Mouse (Mus musculus): Measurements from ENCODE around the gene Shld2. TPM values are rescaled to one million over a fixed set of nuclear protein-coding genes. Genes with fewer than 3 reads are reported as not detected.

The Shld2 gene
- polyA plus RNA-seq, 1 experiment from 2014 or later: 10.1 TPM

DNA sequence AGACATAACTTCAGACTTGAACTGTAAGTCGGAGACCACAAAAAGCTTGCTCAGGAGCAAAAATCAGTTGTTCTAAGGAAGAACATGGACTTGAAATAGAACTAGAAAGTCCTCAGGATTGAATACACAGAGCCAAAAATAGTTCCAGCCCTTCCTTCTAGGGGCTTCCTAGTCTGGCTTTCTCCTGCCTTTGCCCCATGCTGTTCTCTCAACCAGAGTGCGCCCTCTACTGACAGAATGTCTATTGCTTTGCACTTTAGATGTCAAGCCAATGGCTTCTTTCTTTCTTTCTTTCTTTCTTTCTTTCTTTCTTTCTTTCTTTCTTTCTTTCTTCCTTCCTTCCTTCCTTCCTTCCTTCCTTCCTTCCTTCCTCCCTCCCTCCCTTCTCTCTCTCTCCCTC lies 101.6 kb downstream of the Shld2 start:
- WGBS: 53% methylated on average over 2 of the region's 2 CpGs
- no peak overlapping the region for H3K4me2 ChIP-seq (replicated peaks; ENCODE audit: low read depth, low read length)
- ATAC-seq (ENCODE audit: low FRiP score, low TSS enrichment): no peak
- H3K27me3 ChIP-seq (ENCODE audit: control insufficient read depth, insufficient read depth, low read length): no peaks in the 10 kb centered on the region; the same call in 1 of the 2 replicates
- no peak overlapping the region for H3K9ac ChIP-seq (ENCODE audit: low read depth, low read length)
- H3K36me3 ChIP-seq (ENCODE audit: control insufficient read depth, insufficient read depth, low read length): no peaks in the 10 kb centered on the region
- no peak overlapping the region for H3K4me3 ChIP-seq (ENCODE audit: low read length)
- no peak overlapping the region for H3K27ac ChIP-seq (ENCODE audit: low read depth, low read length)
- no peaks in the 10 kb centered on the region for H3K9me3 ChIP-seq (ENCODE audit: control insufficient read depth, low read length)
- H3K4me1 ChIP-seq (ENCODE audit: control insufficient read depth, insufficient read depth, low read length): no peaks in the 10 kb centered on the region

- no peak for ATAC-seq (ENCODE audit: low FRiP score, low TSS enrichment)
- Histone ChIP-seq H3K27ac (ENCODE audit: low read depth, low read length) (no peak overlapping the region), H3K4me2 (replicated peaks; ENCODE audit: low read depth, low read length) (no peak overlapping the region), H3K4me1 (ENCODE audit: control insufficient read depth, insufficient read depth, low read length) (no peaks in the 10 kb centered on the region), H3K4me3 (ENCODE audit: low read length) (no peak overlapping the region), H3K36me3 (ENCODE audit: control insufficient read depth, insufficient read depth, low read length) (no peaks in the 10 kb centered on the region), H3K27me3 (ENCODE audit: control insufficient read depth, insufficient read depth, low read length) (no peaks in the 10 kb centered on the region; the same call in 1 of the 2 replicates), H3K9me3 (ENCODE audit: control insufficient read depth, low read length) (no peaks in the 10 kb centered on the region), H3K9ac (ENCODE audit: low read depth, low read length) (no peak overlapping the region)
- 80% methylated on average over 6 of the region's 6 CpGs for WGBS
Observed at GRCm38 (mm10) chr14:34207996-34208395, 102.3 kb downstream of the Shld2 start.

DNA sequence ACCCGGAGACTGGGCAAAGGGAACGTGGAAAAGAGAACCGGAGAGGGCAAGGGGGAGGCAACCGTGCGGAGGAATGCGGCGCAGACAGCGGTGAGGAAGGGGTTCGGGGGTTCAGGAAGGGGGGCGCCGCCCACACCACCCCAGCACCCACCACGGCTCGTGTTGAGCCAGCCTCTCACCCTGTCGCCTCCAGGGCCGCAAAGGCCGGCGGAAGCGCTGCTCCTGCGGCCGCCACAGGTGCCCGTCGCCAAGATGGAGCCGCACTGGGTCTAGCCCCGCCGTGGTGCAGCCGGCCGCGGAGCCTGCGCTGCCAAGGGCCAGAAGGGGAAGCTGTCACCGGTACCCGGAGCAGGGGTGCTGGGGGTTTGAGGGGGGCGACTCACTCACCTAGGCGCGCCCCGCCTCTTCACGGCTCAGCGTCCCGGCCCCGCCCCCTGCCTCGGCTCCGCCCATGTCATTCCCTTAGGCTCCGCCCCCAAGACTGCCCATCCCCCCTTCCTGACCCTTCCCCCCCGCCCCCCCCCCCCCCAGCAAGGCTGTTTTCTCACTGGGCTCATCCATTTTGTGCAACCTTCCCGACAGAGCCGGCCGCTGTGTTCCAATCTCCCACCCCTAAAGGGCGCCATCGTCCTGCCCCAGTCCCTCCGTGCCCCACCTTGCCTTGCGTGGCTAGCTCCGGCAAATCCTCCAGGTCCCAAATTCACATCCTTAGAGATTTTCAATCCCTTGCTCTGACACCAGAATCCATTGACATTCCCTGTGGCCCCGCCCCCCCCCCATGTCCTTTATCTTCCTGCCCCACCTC lies 108.9 kb downstream of the Shld2 start, which contains the start of gene Gprin2:
Gene Gprin2 (minus strand): TSS at position 423 of the 805 bp plus-strand sequence.
- Histone ChIP-seq H3K4me3 (ENCODE audit: low read length) (peak within 1 kb of the TSS; percentile 60), H3K27ac (ENCODE audit: low read depth, low read length) (no peak within 1 kb of the TSS)

GRCm38 (mm10) chr14:34200738-34201230 lies 109.5 kb downstream of the Shld2 start:
- H3K4me1 ChIP-seq (ENCODE audit: control insufficient read depth, insufficient read depth, low read length): no peaks in the 10 kb centered on the region; the same call in 1 of the 2 replicates
- peak overlapping the region; percentile 60; the same call in 1 of the 2 replicates for H3K9ac ChIP-seq (ENCODE audit: low read depth, low read length)
- H3K27me3 ChIP-seq (ENCODE audit: control insufficient read depth, insufficient read depth, low read length): no peaks in the 10 kb centered on the region
- no peak overlapping the region for H3K27ac ChIP-seq (ENCODE audit: low read depth, low read length)
- H3K9me3 ChIP-seq (ENCODE audit: control insufficient read depth, low read length): no peaks in the 10 kb centered on the region
- WGBS: 2% methylated on average over 19 of the region's 19 CpGs
- H3K4me3 ChIP-seq (ENCODE audit: low read length): peak overlapping the region; percentile 60
- peak overlapping the region; percentile 87 for H3K4me2 ChIP-seq (replicated peaks; ENCODE audit: low read depth, low read length)
- H3K36me3 ChIP-seq (ENCODE audit: control insufficient read depth, insufficient read depth, low read length): no peaks in the 10 kb centered on the region
- ATAC-seq (ENCODE audit: low FRiP score, low TSS enrichment): peak; percentile 74

More for the DNA sequence above, 108.9 kb downstream of the Shld2 start, which contains the start of gene Gprin2:
- WGBS: 6% methylated on average over 32 of the region's 52 CpGs
- H3K27me3 ChIP-seq (ENCODE audit: control insufficient read depth, insufficient read depth, low read length): no peaks in the 10 kb centered on the region
- H3K4me1 ChIP-seq (ENCODE audit: control insufficient read depth, insufficient read depth, low read length): no peaks in the 10 kb centered on the region; the same call in 1 of the 2 replicates
- no peaks in the 10 kb centered on the region for H3K9me3 ChIP-seq (ENCODE audit: control insufficient read depth, low read length)
- H3K4me2 ChIP-seq (replicated peaks; ENCODE audit: low read depth, low read length): peak within 1 kb of the TSS; percentile 87
- H3K36me3 ChIP-seq (ENCODE audit: control insufficient read depth, insufficient read depth, low read length): no peaks in the 10 kb centered on the region
- peak; percentile 70 for ATAC-seq (ENCODE audit: low FRiP score, low TSS enrichment)
- H3K9ac ChIP-seq (ENCODE audit: low read depth, low read length): peak within 1 kb of the TSS; percentile 60

- Histone ChIP-seq H3K36me3 (ENCODE audit: control insufficient read depth, insufficient read depth, low read length) (no peaks in the 10 kb centered on the region), H3K9me3 (ENCODE audit: control insufficient read depth, low read length) (no peaks in the 10 kb centered on the region), H3K4me2 (replicated peaks; ENCODE audit: low read depth, low read length) (no peak overlapping the region), H3K27me3 (ENCODE audit: control insufficient read depth, insufficient read depth, low read length) (no peaks in the 10 kb centered on the region), H3K4me3 (ENCODE audit: low read length) (no peak overlapping the region), H3K27ac (ENCODE audit: low read depth, low read length) (no peak overlapping the region), H3K9ac (ENCODE audit: low read depth, low read length) (no peak overlapping the region), H3K4me1 (ENCODE audit: control insufficient read depth, insufficient read depth, low read length) (no peaks in the 10 kb centered on the region; the same call in 1 of the 2 replicates)
- WGBS: 26% methylated on average over 4 of the region's 4 CpGs
- no peak for ATAC-seq (ENCODE audit: low FRiP score, low TSS enrichment)
Observed at GRCm38 (mm10) chr14:34196706-34197105, 113.6 kb downstream of the Shld2 start.

DNA sequence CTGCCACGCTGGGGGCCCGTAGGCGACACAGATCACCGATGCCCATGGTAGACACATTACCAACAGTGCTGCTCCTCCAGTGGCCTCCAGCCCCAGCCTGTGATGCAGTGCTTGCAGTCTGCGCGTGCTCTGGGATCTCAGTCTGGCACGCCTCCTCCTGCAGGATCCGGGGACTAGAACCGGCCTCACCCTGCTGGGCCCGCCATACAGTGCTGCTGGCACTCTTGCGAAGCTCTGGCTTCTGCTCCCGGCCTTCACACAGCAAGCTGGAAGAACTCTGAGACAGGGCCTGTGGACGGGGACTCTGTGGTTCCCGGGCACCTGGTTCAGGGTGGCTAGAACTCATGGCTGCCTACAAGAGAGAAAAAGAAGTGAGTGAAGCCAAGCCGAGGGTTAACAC lies 114.8 kb downstream of the Shld2 start:
- WGBS: 91% methylated on average over 15 of the region's 15 CpGs
- Histone ChIP-seq H3K9ac (ENCODE audit: low read depth, low read length) (no peak overlapping the region), H3K4me3 (ENCODE audit: low read length) (no peak overlapping the region), H3K4me1 (ENCODE audit: control insufficient read depth, insufficient read depth, low read length) (no peaks in the 10 kb centered on the region; the same call in 1 of the 2 replicates), H3K27ac (ENCODE audit: low read depth, low read length) (no peak overlapping the region), H3K9me3 (ENCODE audit: control insufficient read depth, low read length) (no peaks in the 10 kb centered on the region), H3K4me2 (replicated peaks; ENCODE audit: low read depth, low read length) (no peak overlapping the region), H3K36me3 (ENCODE audit: control insufficient read depth, insufficient read depth, low read length) (no peaks in the 10 kb centered on the region), H3K27me3 (ENCODE audit: control insufficient read depth, insufficient read depth, low read length) (no peaks in the 10 kb centered on the region)
- ATAC-seq (ENCODE audit: low FRiP score, low TSS enrichment): no peak

GRCm38 (mm10) chr14:34193879-34194278 lies 116.4 kb downstream of the Shld2 start:
- ATAC-seq (ENCODE audit: low FRiP score, low TSS enrichment): no peak

DNA sequence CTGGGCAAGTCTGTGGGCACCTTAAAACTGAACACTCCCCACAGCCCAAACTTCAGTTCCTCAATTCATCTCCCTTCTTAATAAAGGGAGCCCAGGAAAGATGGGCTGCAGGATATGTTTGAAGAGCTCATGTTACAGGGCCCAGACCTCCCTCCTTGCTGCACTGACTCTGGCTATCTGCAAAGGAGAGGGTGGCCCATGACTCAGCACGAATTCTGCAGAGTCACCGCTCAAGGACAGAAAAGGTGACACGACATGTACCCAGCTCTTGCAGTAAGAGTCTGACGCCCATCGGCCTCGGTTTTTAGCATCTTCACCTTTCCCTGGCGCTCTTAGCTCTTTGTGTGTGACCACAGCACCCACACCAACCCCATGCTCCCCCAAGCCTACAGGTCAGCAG lies 119.9 kb downstream of the Shld2 start:
- Histone ChIP-seq H3K4me2 (replicated peaks; ENCODE audit: low read depth, low read length) (no peak overlapping the region), H3K9ac (ENCODE audit: low read depth, low read length) (no peak overlapping the region), H3K36me3 (ENCODE audit: control insufficient read depth, insufficient read depth, low read length) (no peaks in the 10 kb centered on the region), H3K27ac (ENCODE audit: low read depth, low read length) (no peak overlapping the region), H3K4me1 (ENCODE audit: control insufficient read depth, insufficient read depth, low read length) (no peaks in the 10 kb centered on the region), H3K4me3 (ENCODE audit: low read length) (no peak overlapping the region), H3K9me3 (ENCODE audit: control insufficient read depth, low read length) (no peaks in the 10 kb centered on the region), H3K27me3 (ENCODE audit: control insufficient read depth, insufficient read depth, low read length) (no peaks in the 10 kb centered on the region)
- WGBS: 77% methylated on average over 7 of the region's 7 CpGs
- no peak for ATAC-seq (ENCODE audit: low FRiP score, low TSS enrichment)

More at GRCm38 (mm10) chr14:34193879-34194278, 116.4 kb downstream of the Shld2 start:
- Histone ChIP-seq H3K27me3 (ENCODE audit: control insufficient read depth, insufficient read depth, low read length) (no peaks in the 10 kb centered on the region), H3K9me3 (ENCODE audit: control insufficient read depth, low read length) (no peaks in the 10 kb centered on the region), H3K4me3 (ENCODE audit: low read length) (no peak overlapping the region), H3K36me3 (ENCODE audit: control insufficient read depth, insufficient read depth, low read length) (no peaks in the 10 kb centered on the region), H3K27ac (ENCODE audit: low read depth, low read length) (no peak overlapping the region), H3K9ac (ENCODE audit: low read depth, low read length) (no peak overlapping the region), H3K4me1 (ENCODE audit: control insufficient read depth, insufficient read depth, low read length) (no peaks in the 10 kb centered on the region), H3K4me2 (replicated peaks; ENCODE audit: low read depth, low read length) (no peak overlapping the region)
- 66% methylated on average over 4 of the region's 4 CpGs for WGBS

DNA sequence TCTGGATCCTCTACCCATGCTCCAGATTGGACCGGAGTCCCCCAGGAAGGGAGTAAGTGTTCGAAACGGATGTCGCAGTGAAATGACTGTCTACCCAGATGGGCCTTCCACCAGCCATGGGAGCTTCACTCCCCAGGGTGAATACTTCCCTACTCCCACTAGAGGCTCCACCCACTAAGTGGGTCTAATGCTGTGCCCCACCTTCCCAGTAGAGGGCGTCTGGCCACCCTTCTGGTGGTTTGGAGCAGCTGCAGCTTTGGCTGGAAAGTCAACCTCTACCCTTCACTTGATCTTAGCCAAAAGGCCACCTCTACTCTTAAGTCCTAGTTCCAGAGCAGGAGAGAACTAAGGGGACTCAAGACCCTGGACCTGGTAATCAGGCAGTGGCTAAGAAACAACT lies 121.7 kb downstream of the Shld2 start:
- Histone ChIP-seq H3K4me3 (ENCODE audit: low read length) (no peak overlapping the region), H3K4me1 (ENCODE audit: control insufficient read depth, insufficient read depth, low read length) (no peaks in the 10 kb centered on the region), H3K36me3 (ENCODE audit: control insufficient read depth, insufficient read depth, low read length) (no peaks in the 10 kb centered on the region), H3K27ac (ENCODE audit: low read depth, low read length) (no peak overlapping the region), H3K4me2 (replicated peaks; ENCODE audit: low read depth, low read length) (no peak overlapping the region), H3K27me3 (ENCODE audit: control insufficient read depth, insufficient read depth, low read length) (no peaks in the 10 kb centered on the region), H3K9me3 (ENCODE audit: control insufficient read depth, low read length) (no peaks in the 10 kb centered on the region), H3K9ac (ENCODE audit: low read depth, low read length) (no peak overlapping the region)
- WGBS: 76% methylated on average over 5 of the region's 5 CpGs
- no peak for ATAC-seq (ENCODE audit: low FRiP score, low TSS enrichment)
